Mouse (Mus musculus): ENCODE measurements around the gene 4930432K21Rik. TPM values are rescaled to one million over a fixed set of nuclear protein-coding genes. Genes with fewer than 3 reads are reported as not detected.

4930432K21Rik gene
- polyA plus RNA-seq, 1 experiment from 2014 or later: 2.0 TPM

GRCm38 (mm10) chr8:84167696-84168095 is 19.9 kb downstream of the 4930432K21Rik start:
- H3K4me3 ChIP-seq: no peak overlapping the region
- H3K4me2 ChIP-seq (replicated peaks): no peak overlapping the region
- peaks cover 45% of the 10 kb centered on the region for H3K36me3 ChIP-seq
- H3K27ac ChIP-seq: no peak overlapping the region
- no peaks in the 10 kb centered on the region for H3K27me3 ChIP-seq
- no peaks in the 10 kb centered on the region for H3K9me3 ChIP-seq
- no peaks in the 10 kb centered on the region for H3K4me1 ChIP-seq
- 0 out of 2 replicates have a peak overlapping the region, but pooled peaks have one; percentile 19 for H3K9ac ChIP-seq
- ATAC-seq (ENCODE audit: low FRiP score, low read depth): no peak
- WGBS: 94% methylated on average over 2 of the region's 2 CpGs

DNA sequence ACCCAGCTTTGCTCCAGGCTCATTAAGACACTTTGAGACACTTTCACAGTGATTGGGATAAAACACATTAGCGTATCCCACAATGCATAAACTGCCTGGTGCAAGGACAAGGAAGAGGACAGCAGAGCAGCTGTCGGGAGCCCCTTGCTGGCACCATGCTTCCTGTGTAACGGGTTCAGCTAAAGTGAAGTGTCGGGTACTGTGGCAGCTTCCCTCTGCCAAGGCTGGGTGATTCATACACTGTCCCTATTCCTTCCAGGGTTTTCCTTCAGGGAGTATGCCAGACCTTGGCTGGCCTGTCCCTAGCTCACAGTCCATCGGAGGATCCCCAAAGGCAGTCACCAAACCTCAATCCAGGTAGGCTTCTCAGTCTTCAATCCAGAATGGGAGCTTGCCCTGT is 22.3 kb downstream of the 4930432K21Rik start:
- WGBS: 93% methylated on average over 5 of the region's 5 CpGs

GRCm38 (mm10) chr8:84173861-84174260 is 26.0 kb downstream of the 4930432K21Rik start:
- 85% methylated on average over 6 of the region's 6 CpGs for WGBS
- ATAC-seq (ENCODE audit: low FRiP score, low read depth): no peak
- no peaks in the 10 kb centered on the region for H3K9me3 ChIP-seq
- no peak overlapping the region for H3K27ac ChIP-seq
- H3K4me3 ChIP-seq: no peak overlapping the region
- H3K27me3 ChIP-seq: no peaks in the 10 kb centered on the region
- no peak overlapping the region for H3K9ac ChIP-seq
- peaks cover 13% of the 10 kb centered on the region for H3K4me1 ChIP-seq
- H3K4me2 ChIP-seq (replicated peaks): no peak overlapping the region
- peaks cover 79% of the 10 kb centered on the region for H3K36me3 ChIP-seq

More for the DNA sequence above, 22.3 kb downstream of the 4930432K21Rik start:
- no peaks in the 10 kb centered on the region for H3K27me3 ChIP-seq
- no peak overlapping the region for H3K4me3 ChIP-seq
- no peaks in the 10 kb centered on the region for H3K9me3 ChIP-seq
- no peak overlapping the region for H3K27ac ChIP-seq
- ATAC-seq (ENCODE audit: low FRiP score, low read depth): no peak
- H3K36me3 ChIP-seq: peaks cover 62% of the 10 kb centered on the region
- no peaks in the 10 kb centered on the region for H3K4me1 ChIP-seq
- H3K4me2 ChIP-seq (replicated peaks): no peak overlapping the region
- H3K9ac ChIP-seq: no peak overlapping the region

DNA sequence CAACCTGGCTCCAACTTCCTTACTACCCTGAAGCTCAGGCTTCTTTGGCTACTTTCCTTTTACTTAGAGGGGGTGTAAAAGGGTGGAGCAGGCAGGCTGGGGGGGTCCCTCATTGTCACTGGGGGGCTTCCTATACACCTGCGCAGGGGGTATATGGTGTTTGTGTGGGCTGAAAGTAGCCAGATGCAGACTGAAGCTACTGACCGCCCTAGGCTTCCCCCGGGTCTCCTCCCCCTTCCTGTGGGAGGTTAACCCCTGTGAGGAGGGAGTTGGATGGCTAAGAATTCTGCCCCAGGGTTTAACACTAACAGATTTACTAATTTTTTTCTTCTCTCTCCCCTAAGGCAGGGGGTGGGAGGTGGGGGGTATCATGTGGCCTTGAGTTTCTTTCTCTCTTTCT is 28.7 kb downstream of the 4930432K21Rik start:
- Histone ChIP-seq H3K9me3 (no peaks in the 10 kb centered on the region), H3K36me3 (peaks cover 65% of the 10 kb centered on the region), H3K4me3 (no peak overlapping the region), H3K4me1 (peaks cover 40% of the 10 kb centered on the region), H3K27ac (no peak overlapping the region), H3K27me3 (no peaks in the 10 kb centered on the region), H3K4me2 (replicated peaks) (no peak overlapping the region), H3K9ac (no peak overlapping the region; the same call in 1 of the 2 replicates)
- ATAC-seq (ENCODE audit: low FRiP score, low read depth): no peak
- WGBS: 11% methylated on average over 3 of the region's 3 CpGs

- 94% methylated on average over 3 of the region's 3 CpGs for WGBS
- H3K9ac ChIP-seq: no peak overlapping the region
- no peak for ATAC-seq (ENCODE audit: low FRiP score, low read depth)
- H3K27ac ChIP-seq: no peak overlapping the region
- peaks cover 48% of the 10 kb centered on the region for H3K4me1 ChIP-seq
- H3K4me3 ChIP-seq: no peak overlapping the region
- no peaks in the 10 kb centered on the region for H3K9me3 ChIP-seq
- no peaks in the 10 kb centered on the region for H3K27me3 ChIP-seq
- H3K36me3 ChIP-seq: peaks cover 56% of the 10 kb centered on the region
- no peak overlapping the region for H3K4me2 ChIP-seq (replicated peaks)
Measured at GRCm38 (mm10) chr8:84177405-84177804, 29.6 kb downstream of the 4930432K21Rik start.

DNA sequence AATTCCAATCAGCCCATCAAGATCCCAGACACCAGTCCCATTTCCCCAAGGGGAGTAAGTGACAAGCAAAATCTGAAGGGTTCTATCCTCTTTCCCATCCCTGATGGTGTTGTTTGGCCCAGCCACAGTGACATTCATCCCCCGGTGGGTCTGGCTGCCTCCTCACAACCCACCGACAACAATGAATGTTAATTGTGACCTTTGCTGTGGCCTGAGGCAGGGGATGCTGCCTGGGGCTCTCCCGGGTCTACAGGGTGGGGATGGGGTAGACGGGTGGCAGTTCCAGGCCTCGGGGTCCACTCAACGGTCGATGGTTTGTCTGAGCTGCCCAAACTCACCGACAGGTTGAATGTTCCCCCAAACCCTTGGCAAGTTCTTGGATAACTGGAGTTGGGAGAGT is 30.8 kb downstream of the 4930432K21Rik start:
- H3K9ac ChIP-seq: peak overlapping the region; percentile 19; the same call in 1 of the 2 replicates
- ATAC-seq (ENCODE audit: low FRiP score, low read depth): no peak
- H3K4me2 ChIP-seq (replicated peaks): no peak overlapping the region
- H3K4me1 ChIP-seq: peaks cover 56% of the 10 kb centered on the region
- H3K27ac ChIP-seq: no peak overlapping the region
- H3K36me3 ChIP-seq: peaks cover 44% of the 10 kb centered on the region
- H3K9me3 ChIP-seq: no peaks in the 10 kb centered on the region
- H3K27me3 ChIP-seq: no peaks in the 10 kb centered on the region
- no peak overlapping the region for H3K4me3 ChIP-seq
- WGBS: 82% methylated on average over 8 of the region's 8 CpGs

DNA sequence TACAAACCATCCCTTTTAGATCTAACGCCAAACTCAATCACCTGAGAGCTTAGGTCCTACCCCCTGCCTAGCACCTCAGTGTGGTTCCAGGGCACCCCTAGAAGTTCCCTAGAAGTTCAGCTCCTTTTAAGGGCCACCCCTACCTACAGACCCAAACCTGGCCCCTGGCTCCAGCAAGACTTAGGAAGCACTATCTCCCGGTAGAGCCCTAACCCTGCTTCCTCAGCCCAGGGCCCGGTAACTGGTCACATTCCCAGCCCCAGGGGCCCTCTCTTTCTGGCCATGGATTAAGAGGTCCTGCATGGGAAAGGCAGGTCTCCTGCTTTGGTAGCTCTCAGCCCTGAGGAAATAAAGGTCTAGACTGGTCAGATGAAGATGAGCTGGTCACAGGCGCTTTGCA is 32.1 kb downstream of the 4930432K21Rik start:
- Histone ChIP-seq H3K9ac (peak overlapping the region; percentile 70), H3K4me2 (replicated peaks) (peak overlapping the region; percentile 78), H3K4me3 (peak overlapping the region; percentile 36), H3K4me1 (peaks cover 66% of the 10 kb centered on the region), H3K27ac (peak overlapping the region; percentile 85), H3K9me3 (no peaks in the 10 kb centered on the region), H3K27me3 (no peaks in the 10 kb centered on the region), H3K36me3 (peaks cover 32% of the 10 kb centered on the region)
- no peak for ATAC-seq (ENCODE audit: low FRiP score, low read depth)
- 4% methylated on average over 4 of the region's 4 CpGs for WGBS

DNA sequence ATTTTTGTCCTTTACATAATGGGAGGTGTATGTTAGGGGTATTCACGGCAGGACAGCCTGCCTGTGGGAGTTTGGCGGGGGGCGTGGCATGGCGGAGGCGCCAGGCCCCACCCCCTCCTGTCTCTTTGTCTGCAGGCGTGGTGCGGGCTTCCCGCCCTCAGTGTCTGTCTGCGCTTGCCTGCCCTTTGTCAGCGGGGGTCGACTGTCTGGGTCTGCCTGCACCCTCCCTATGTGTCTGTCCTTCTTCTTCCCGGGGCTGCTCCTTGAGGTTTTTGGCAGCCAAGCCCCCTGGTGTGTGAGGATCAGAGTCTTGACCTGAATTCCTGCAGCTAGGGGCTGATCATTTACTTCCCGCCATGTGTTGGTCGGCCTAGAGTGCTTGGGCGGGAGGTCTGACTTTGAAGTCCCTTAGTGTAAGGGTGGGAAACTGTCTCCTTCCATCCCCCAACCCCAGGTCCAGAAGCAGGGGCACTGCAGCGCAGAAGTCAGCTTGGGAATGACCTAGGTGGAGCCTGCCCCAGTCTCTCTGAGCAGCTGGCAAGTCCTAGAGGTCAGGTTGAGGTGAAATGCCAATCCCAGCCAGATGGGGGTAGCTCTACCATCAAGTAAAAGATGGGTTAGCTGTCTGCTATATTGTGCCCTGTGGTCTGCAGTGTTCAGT is 32.8 kb downstream of the 4930432K21Rik start:
- H3K27me3 ChIP-seq: no peaks in the 10 kb centered on the region
- H3K9ac ChIP-seq: peak overlapping the region; percentile 70
- peaks cover 69% of the 10 kb centered on the region for H3K4me1 ChIP-seq
- H3K4me2 ChIP-seq (replicated peaks): peak overlapping the region; percentile 78
- peaks cover 26% of the 10 kb centered on the region for H3K36me3 ChIP-seq
- no peaks in the 10 kb centered on the region for H3K9me3 ChIP-seq
- H3K27ac ChIP-seq: peak overlapping the region; percentile 85
- ATAC-seq (ENCODE audit: low FRiP score, low read depth): peak; percentile 57
- 1% methylated on average over 16 of the region's 16 CpGs for WGBS
- H3K4me3 ChIP-seq: peak overlapping the region; percentile 36

DNA sequence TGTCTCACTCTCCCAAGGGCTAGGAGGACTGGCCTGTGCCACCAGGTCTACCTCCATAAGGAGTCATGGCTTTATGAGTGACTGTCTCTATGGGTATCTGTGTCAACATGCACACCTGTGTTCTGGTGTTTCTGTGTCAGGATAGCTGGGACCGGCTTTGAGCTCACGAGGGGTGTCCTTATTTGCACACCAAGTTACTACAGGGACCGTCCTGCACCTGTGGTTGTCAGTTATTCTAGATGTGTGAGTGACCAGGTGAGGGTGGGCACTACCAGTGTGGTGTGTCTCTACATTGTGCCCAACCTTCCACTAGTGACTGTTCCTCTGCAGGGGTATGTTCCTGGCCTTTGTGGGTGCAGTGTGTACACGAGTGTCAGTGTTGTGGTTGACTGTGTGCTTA is 35.0 kb downstream of the 4930432K21Rik start:
- no peak for ATAC-seq (ENCODE audit: low FRiP score, low read depth)
- Histone ChIP-seq H3K4me1 (peaks cover 68% of the 10 kb centered on the region), H3K27ac (peak overlapping the region; percentile 96), H3K4me2 (replicated peaks) (peak overlapping the region; percentile 78), H3K9me3 (no peaks in the 10 kb centered on the region), H3K4me3 (peak overlapping the region; percentile 80), H3K27me3 (no peaks in the 10 kb centered on the region), H3K9ac (peak overlapping the region; percentile 98), H3K36me3 (peaks cover 14% of the 10 kb centered on the region)
- WGBS: 42% methylated on average over 4 of the region's 4 CpGs

- ATAC-seq (ENCODE audit: low FRiP score, low read depth): peak; percentile 16; the same call in 1 of the 2 replicates
- Histone ChIP-seq H3K9me3 (no peaks in the 10 kb centered on the region), H3K36me3 (peaks cover 8% of the 10 kb centered on the region), H3K4me2 (replicated peaks) (peak overlapping the region; percentile 78), H3K9ac (peak overlapping the region; percentile 98), H3K27ac (peak overlapping the region; percentile 96), H3K27me3 (no peaks in the 10 kb centered on the region), H3K4me3 (peak overlapping the region; percentile 80), H3K4me1 (peaks cover 67% of the 10 kb centered on the region)
- 1% methylated on average over 87 of the region's 87 CpGs for WGBS
Measured at GRCm38 (mm10) chr8:84183261-84184084, 35.6 kb downstream of the 4930432K21Rik start.

GRCm38 (mm10) chr8:84184085-84185043 is 36.5 kb downstream of the 4930432K21Rik start:
- no peak for ATAC-seq (ENCODE audit: low FRiP score, low read depth)
- Histone ChIP-seq H3K36me3 (no peaks in the 10 kb centered on the region), H3K27me3 (no peaks in the 10 kb centered on the region), H3K9me3 (no peaks in the 10 kb centered on the region), H3K27ac (peak overlapping the region; percentile 96), H3K4me3 (peak overlapping the region; percentile 80), H3K4me2 (replicated peaks) (peak overlapping the region; percentile 78), H3K9ac (peak overlapping the region; percentile 98), H3K4me1 (peaks cover 60% of the 10 kb centered on the region)
- WGBS: 16% methylated on average over 21 of the region's 21 CpGs
